Mouse (Mus musculus): Measurements from ENCODE around the gene Cdkn2c. TPM values are rescaled to one million over a fixed set of nuclear protein-coding genes. Genes with fewer than 3 reads are reported as not detected.

Cdkn2c gene
- polyA plus RNA-seq, 1 experiment: 1.9 TPM

DNA sequence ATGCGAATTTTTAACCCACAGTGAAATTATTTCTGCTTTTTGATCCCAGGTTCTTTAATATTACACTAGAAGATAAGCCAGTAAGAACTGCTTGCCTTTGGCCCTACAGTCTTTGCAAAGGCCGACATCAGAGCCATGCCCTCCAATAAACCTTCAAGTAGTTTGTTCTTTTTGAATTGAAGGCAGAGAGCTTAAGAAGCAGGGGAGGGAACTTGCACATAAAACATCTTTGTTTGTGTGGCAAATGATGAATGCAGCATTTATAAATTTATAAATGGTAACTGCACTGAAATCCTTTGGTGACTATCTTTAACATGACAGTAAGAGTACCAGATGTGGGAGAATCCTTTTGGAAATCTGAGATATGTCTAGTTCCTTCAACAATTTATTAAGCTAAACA is 7.4 kb downstream of the Cdkn2c start:
- no peaks in the 10 kb centered on the region for H3K4me1 ChIP-seq (ENCODE audit: control insufficient read depth, insufficient read depth, low read length)

DNA sequence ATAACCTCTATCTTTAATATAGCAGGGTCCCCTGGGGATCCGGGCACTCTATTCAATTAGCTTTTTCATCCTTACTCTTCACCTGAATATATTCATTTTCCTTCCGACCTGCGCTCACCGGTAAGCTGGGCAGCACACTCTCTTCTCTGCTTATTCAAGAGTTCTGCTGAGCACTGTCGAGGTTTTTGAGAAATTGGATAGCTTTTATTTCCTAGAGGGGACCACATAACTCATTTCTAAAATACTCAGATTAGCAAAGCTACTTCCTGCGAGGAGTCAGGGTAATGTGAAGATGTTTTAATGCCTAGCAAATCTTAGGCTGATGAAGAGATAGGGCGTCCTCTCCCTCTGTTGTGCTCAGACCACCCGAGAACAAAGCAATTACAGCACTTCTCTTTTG is 8.2 kb downstream of the Cdkn2c start:
- Histone ChIP-seq H3K9ac (ENCODE audit: low read depth, poor library complexity, severe bottlenecking) (no peak overlapping the region), H3K27me3 (ENCODE audit: control insufficient read depth, insufficient read depth, low read length, poor library complexity, severe bottlenecking) (peaks cover 24% of the 10 kb centered on the region), H3K4me3 (ENCODE audit: low read depth, low read length) (no peak overlapping the region), H3K27ac (ENCODE audit: insufficient read depth, low read length) (no peak overlapping the region), H3K36me3 (ENCODE audit: control insufficient read depth, insufficient read depth, low read length, poor library complexity, severe bottlenecking) (no peaks in the 10 kb centered on the region), H3K4me1 (ENCODE audit: control insufficient read depth, insufficient read depth, low read length) (no peaks in the 10 kb centered on the region), H3K9me3 (replicated peaks; ENCODE audit: control insufficient read depth, insufficient read depth, low read length, poor library complexity, severe bottlenecking) (no peaks in the 10 kb centered on the region)
- no peak for TF ChIP-seq CTCF (IDR thresholded peaks at IDR 0.05; ENCODE audit: low read depth, low read length)
- no peak for TF ChIP-seq EP300 (IDR thresholded peaks at IDR 0.05; ENCODE audit: insufficient read depth, low read depth, low read length)
- no peak for TF ChIP-seq POLR2A (IDR thresholded peaks at IDR 0.05; ENCODE audit: insufficient read depth, low read length)

More for the DNA sequence above, 7.4 kb downstream of the Cdkn2c start:
- Histone ChIP-seq H3K4me3 (ENCODE audit: low read depth, low read length) (no peak overlapping the region), H3K36me3 (ENCODE audit: control insufficient read depth, insufficient read depth, low read length, poor library complexity, severe bottlenecking) (no peaks in the 10 kb centered on the region), H3K27me3 (ENCODE audit: control insufficient read depth, insufficient read depth, low read length, poor library complexity, severe bottlenecking) (peaks cover 31% of the 10 kb centered on the region), H3K9ac (ENCODE audit: low read depth, poor library complexity, severe bottlenecking) (no peak overlapping the region), H3K27ac (ENCODE audit: insufficient read depth, low read length) (no peak overlapping the region), H3K9me3 (replicated peaks; ENCODE audit: control insufficient read depth, insufficient read depth, low read length, poor library complexity, severe bottlenecking) (peaks cover 4% of the 10 kb centered on the region; the same call in 1 of the 2 replicates)
- TF ChIP-seq EP300 (IDR thresholded peaks at IDR 0.05; ENCODE audit: insufficient read depth, low read depth, low read length) (no peak), CTCF (IDR thresholded peaks at IDR 0.05; ENCODE audit: low read depth, low read length) (no peak), POLR2A (IDR thresholded peaks at IDR 0.05; ENCODE audit: insufficient read depth, low read length) (no peak)

- no peak overlapping the region for H3K9ac ChIP-seq (ENCODE audit: low read depth, poor library complexity, severe bottlenecking)
- no peak for TF ChIP-seq POLR2A (IDR thresholded peaks at IDR 0.05; ENCODE audit: insufficient read depth, low read length)
- no peaks in the 10 kb centered on the region for H3K9me3 ChIP-seq (replicated peaks; ENCODE audit: control insufficient read depth, insufficient read depth, low read length, poor library complexity, severe bottlenecking)
- H3K4me3 ChIP-seq (ENCODE audit: low read depth, low read length): peak overlapping the region; percentile 62; the same call in 1 of the 2 replicates
- no peaks in the 10 kb centered on the region for H3K4me1 ChIP-seq (ENCODE audit: control insufficient read depth, insufficient read depth, low read length)
- no peaks in the 10 kb centered on the region for H3K36me3 ChIP-seq (ENCODE audit: control insufficient read depth, insufficient read depth, low read length, poor library complexity, severe bottlenecking)
- peaks cover 21% of the 10 kb centered on the region for H3K27me3 ChIP-seq (ENCODE audit: control insufficient read depth, insufficient read depth, low read length, poor library complexity, severe bottlenecking)
- no peak overlapping the region for H3K27ac ChIP-seq (ENCODE audit: insufficient read depth, low read length)
These were observed 9.0 kb downstream of the Cdkn2c start for GRCm38 (mm10) chr4:109657851-109658500.

GRCm38 (mm10) chr4:109657021-109657850 is 9.8 kb downstream of the Cdkn2c start:
- peak overlapping the region; percentile 62 for H3K4me3 ChIP-seq (ENCODE audit: low read depth, low read length)
- peak overlapping the region; percentile 58 for H3K9ac ChIP-seq (ENCODE audit: low read depth, poor library complexity, severe bottlenecking)
- no peaks in the 10 kb centered on the region for H3K4me1 ChIP-seq (ENCODE audit: control insufficient read depth, insufficient read depth, low read length)

GRCm38 (mm10) chr4:109656301-109656700 is 10.7 kb downstream of the Cdkn2c start:
- Histone ChIP-seq H3K9me3 (replicated peaks; ENCODE audit: control insufficient read depth, insufficient read depth, low read length, poor library complexity, severe bottlenecking) (no peaks in the 10 kb centered on the region), H3K36me3 (ENCODE audit: control insufficient read depth, insufficient read depth, low read length, poor library complexity, severe bottlenecking) (no peaks in the 10 kb centered on the region), H3K27ac (ENCODE audit: insufficient read depth, low read length) (no peak overlapping the region), H3K27me3 (ENCODE audit: control insufficient read depth, insufficient read depth, low read length, poor library complexity, severe bottlenecking) (peaks cover 20% of the 10 kb centered on the region), H3K4me3 (ENCODE audit: low read depth, low read length) (no peak overlapping the region), H3K4me1 (ENCODE audit: control insufficient read depth, insufficient read depth, low read length) (no peaks in the 10 kb centered on the region), H3K9ac (ENCODE audit: low read depth, poor library complexity, severe bottlenecking) (no peak overlapping the region)
- TF ChIP-seq EP300 (IDR thresholded peaks at IDR 0.05; ENCODE audit: insufficient read depth, low read depth, low read length): no peak
- no peak for TF ChIP-seq CTCF (IDR thresholded peaks at IDR 0.05; ENCODE audit: low read depth, low read length)
- no peak for TF ChIP-seq POLR2A (IDR thresholded peaks at IDR 0.05; ENCODE audit: insufficient read depth, low read length)

More at GRCm38 (mm10) chr4:109657021-109657850, 9.8 kb downstream of the Cdkn2c start:
- no peaks in the 10 kb centered on the region for H3K9me3 ChIP-seq (replicated peaks; ENCODE audit: control insufficient read depth, insufficient read depth, low read length, poor library complexity, severe bottlenecking)
- H3K27ac ChIP-seq (ENCODE audit: insufficient read depth, low read length): no peak overlapping the region
- peaks cover 20% of the 10 kb centered on the region for H3K27me3 ChIP-seq (ENCODE audit: control insufficient read depth, insufficient read depth, low read length, poor library complexity, severe bottlenecking)
- H3K36me3 ChIP-seq (ENCODE audit: control insufficient read depth, insufficient read depth, low read length, poor library complexity, severe bottlenecking): no peaks in the 10 kb centered on the region
- no peak for TF ChIP-seq EP300 (IDR thresholded peaks at IDR 0.05; ENCODE audit: insufficient read depth, low read depth, low read length)
- TF ChIP-seq POLR2A (IDR thresholded peaks at IDR 0.05; ENCODE audit: insufficient read depth, low read length): no peak
- no peak for TF ChIP-seq CTCF (IDR thresholded peaks at IDR 0.05; ENCODE audit: low read depth, low read length)

GRCm38 (mm10) chr4:109655738-109656137 is 11.3 kb downstream of the Cdkn2c start:
- H3K4me3 ChIP-seq (ENCODE audit: low read depth, low read length): no peak overlapping the region
- no peaks in the 10 kb centered on the region for H3K36me3 ChIP-seq (ENCODE audit: control insufficient read depth, insufficient read depth, low read length, poor library complexity, severe bottlenecking)
- no peaks in the 10 kb centered on the region for H3K4me1 ChIP-seq (ENCODE audit: control insufficient read depth, insufficient read depth, low read length)
- H3K27ac ChIP-seq (ENCODE audit: insufficient read depth, low read length): no peak overlapping the region
- peaks cover 20% of the 10 kb centered on the region for H3K27me3 ChIP-seq (ENCODE audit: control insufficient read depth, insufficient read depth, low read length, poor library complexity, severe bottlenecking)
- H3K9ac ChIP-seq (ENCODE audit: low read depth, poor library complexity, severe bottlenecking): no peak overlapping the region
- no peak for TF ChIP-seq CTCF (IDR thresholded peaks at IDR 0.05; ENCODE audit: low read depth, low read length)
- TF ChIP-seq POLR2A (IDR thresholded peaks at IDR 0.05; ENCODE audit: insufficient read depth, low read length): no peak
- TF ChIP-seq EP300 (IDR thresholded peaks at IDR 0.05; ENCODE audit: insufficient read depth, low read depth, low read length): no peak
- H3K9me3 ChIP-seq (replicated peaks; ENCODE audit: control insufficient read depth, insufficient read depth, low read length, poor library complexity, severe bottlenecking): no peaks in the 10 kb centered on the region
